7 mouse cellular contexts compared by ENCODE assay signal in the genomic region with DNA sequence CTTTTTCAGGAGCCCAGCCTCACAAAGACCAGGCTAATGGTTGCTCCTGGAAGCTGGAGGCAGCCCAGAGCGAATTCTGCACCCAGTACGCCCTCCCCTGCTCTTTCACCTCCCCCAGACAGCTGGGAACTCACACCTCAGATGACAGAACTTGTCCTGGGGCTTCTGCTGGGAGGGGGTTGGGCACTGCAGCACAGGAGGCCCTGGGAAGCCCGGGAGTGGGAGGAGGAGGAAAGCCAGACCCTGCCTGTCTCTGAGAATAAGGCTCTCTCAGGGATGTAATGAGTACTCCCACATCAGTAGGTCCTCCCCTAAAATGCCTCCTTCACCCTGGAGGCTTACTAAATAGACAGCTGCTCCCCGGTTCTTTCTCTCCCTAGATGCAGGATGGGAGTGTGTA. TPM values are rescaled to one million over a fixed set of nuclear protein-coding genes. Genes with fewer than 3 reads are reported as not detected.
DNase-seq lines count a peak whose midpoint lies in the region; ATAC-seq and TF ChIP-seq lines count a peak whose summit lies in the region.

No protein-coding gene starts in this region.

- peak; percentile 44; the same call in 1 of the 2 replicates for ATAC-seq in kidney, embryonic 15.5 days (replicated peaks; ENCODE audit: low FRiP score)
- ATAC-seq in intestine, embryonic 15.5 days, result peak; percentile 28; the same call in 1 of the 2 replicates

- H3K9ac ChIP-seq in kidney, embryonic 15.5 days, result 0 out of 2 replicates have a peak overlapping the region, but pooled peaks have one; percentile 7
- H3K9ac ChIP-seq in intestine, embryonic 15.5 days, result no peak overlapping the region; the same call in 1 of the 2 replicates

- H3K4me1 ChIP-seq in kidney, embryonic 15.5 days, result peaks cover 50% of the 10 kb centered on the region
- H3K4me1 ChIP-seq in testis, adult 2 months (ENCODE audit: control insufficient read depth, insufficient read depth, low read length), result peaks cover 26% of the 10 kb centered on the region
- H3K4me1 ChIP-seq in intestine, embryonic 15.5 days (replicated peaks), result peaks cover 28% of the 10 kb centered on the region

- TF ChIP-seq POLR2A in testis, adult 2 months (IDR thresholded peaks at IDR 0.05; ENCODE audit: control insufficient read depth, low read depth, low read length), result no peak

- peak overlapping the region; percentile 17 for H3K4me2 ChIP-seq in kidney, embryonic 15.5 days
- no peak overlapping the region for H3K4me2 ChIP-seq in intestine, embryonic 15.5 days (replicated peaks)

- H3K27ac ChIP-seq in kidney, embryonic 15.5 days, result peak overlapping the region; percentile 95
- H3K27ac ChIP-seq in testis, adult 2 months (ENCODE audit: control insufficient read depth, insufficient read depth, low read depth, low read length), result peak overlapping the region; percentile 42
- H3K27ac ChIP-seq in intestine, embryonic 15.5 days, result peak overlapping the region; percentile 79

- no peak for DNase-seq in kidney, adult 9 months
- no peak for DNase-seq in testis, postnatal 14 days (ENCODE audit: low spot score)
- no peak for DNase-seq in urinary bladder, postnatal 14 days (ENCODE audit: low spot score)
- DNase-seq in gastrocnemius, adult 18-20 months (ENCODE audit: low spot score), result no peak

- no peaks in the 10 kb centered on the region for H3K27me3 ChIP-seq in kidney, embryonic 15.5 days
- no peaks in the 10 kb centered on the region for H3K27me3 ChIP-seq in testis, adult 2 months (ENCODE audit: control insufficient read depth, insufficient read depth, low read length)
- no peaks in the 10 kb centered on the region for H3K27me3 ChIP-seq in intestine, embryonic 15.5 days (replicated peaks)

- peak overlapping the region; percentile 2; the same call in 1 of the 2 replicates for H3K4me3 ChIP-seq in kidney, embryonic 15.5 days (replicated peaks)
- no peak overlapping the region for H3K4me3 ChIP-seq in testis, adult 2 months (ENCODE audit: control insufficient read depth, low read depth, low read length)
- H3K4me3 ChIP-seq in intestine, embryonic 15.5 days (replicated peaks), result no peak overlapping the region

- WGBS in kidney, embryonic 15.5 days, result 20% methylated on average over 4 of the region's 4 CpGs
- WGBS in intestine, embryonic 15.5 days, result 40% methylated on average over 4 of the region's 4 CpGs

- TF ChIP-seq CTCF in testis, adult 2 months (IDR thresholded peaks at IDR 0.05; ENCODE audit: control insufficient read depth, insufficient read depth, insufficient replicate concordance, low read depth, low read length), result no peak

- peaks cover 24% of the 10 kb centered on the region for H3K36me3 ChIP-seq in kidney, embryonic 15.5 days
- H3K36me3 ChIP-seq in testis, adult 2 months (ENCODE audit: control insufficient read depth, insufficient read depth, low read length), result peaks cover 2% of the 10 kb centered on the region; the same call in 1 of the 2 replicates
- H3K36me3 ChIP-seq in intestine, embryonic 15.5 days, result no peaks in the 10 kb centered on the region; the same call in 1 of the 2 replicates

- no peaks in the 10 kb centered on the region for H3K9me3 ChIP-seq in kidney, embryonic 15.5 days (replicated peaks)
- H3K9me3 ChIP-seq in intestine, embryonic 15.5 days, result no peaks in the 10 kb centered on the region

RNA-seq across cellular contexts. Expression of a gene that starts 1.2 kb away (rescaled TPM):
- polyA plus RNA-seq in kidney, embryonic 15.5 days (2015; fragmentation: Nextera tagmentation; extraction: Ambion mirVana), result 83.5 and 101 TPM in 2 replicates
- polyA plus RNA-seq in testis, adult 2 months (2012; rRNA removed), result 36.3 and 43.1 TPM in 2 replicates
- 61.8 and 64.2 TPM in 2 replicates for polyA plus RNA-seq in intestine, embryonic 15.5 days (2015; fragmentation: Nextera tagmentation; extraction: Ambion mirVana)
- 10 to 100 TPM; 37.4 to 39.3 TPM for total RNA-seq in gastrocnemius, adult 18-20 months (2021)

RNA-seq across cellular contexts. Expression of a gene that starts 7.9 kb away (rescaled TPM):
- polyA plus RNA-seq in kidney, embryonic 15.5 days (2015; fragmentation: Nextera tagmentation; extraction: Ambion mirVana), result 12.1 and 13.7 TPM in 2 replicates
- polyA plus RNA-seq in testis, adult 2 months (2012; rRNA removed), result 103 and 106 TPM in 2 replicates
- 11.9 and 15.6 TPM in 2 replicates for polyA plus RNA-seq in intestine, embryonic 15.5 days (2015; fragmentation: Nextera tagmentation; extraction: Ambion mirVana)
- 10 to 100 TPM; 41.9 to 72.2 TPM for total RNA-seq in gastrocnemius, adult 18-20 months (2021)

RNA-seq across cellular contexts. Expression of a gene that starts 16.5 kb away (rescaled TPM):
- polyA plus RNA-seq in kidney, embryonic 15.5 days (2015; fragmentation: Nextera tagmentation; extraction: Ambion mirVana), result 60.8 and 64.3 TPM in 2 replicates
- polyA plus RNA-seq in testis, adult 2 months (2012; rRNA removed), result 135 and 142 TPM in 2 replicates
- polyA plus RNA-seq in intestine, embryonic 15.5 days (2015; fragmentation: Nextera tagmentation; extraction: Ambion mirVana), result 43.7 and 47.6 TPM in 2 replicates
- total RNA-seq in gastrocnemius, adult 18-20 months (2021), result 1 to 10 TPM; 3.5 to 3.7 TPM

RNA-seq across cellular contexts. Expression of a gene that starts 27.6 kb away (rescaled TPM):
- polyA plus RNA-seq in kidney, embryonic 15.5 days (2015; fragmentation: Nextera tagmentation; extraction: Ambion mirVana), result 7.4 and 8.7 TPM in 2 replicates
- 13.4 and 15.8 TPM in 2 replicates for polyA plus RNA-seq in testis, adult 2 months (2012; rRNA removed)
- polyA plus RNA-seq in intestine, embryonic 15.5 days (2015; fragmentation: Nextera tagmentation; extraction: Ambion mirVana), result 8.6 and 8.9 TPM in 2 replicates
- total RNA-seq in gastrocnemius, adult 18-20 months (2021), result 10 to 100 TPM; 20.0 to 23.5 TPM

RNA-seq across cellular contexts. Expression of a gene that starts 33.1 kb away (rescaled TPM):
- polyA plus RNA-seq in kidney, embryonic 15.5 days (2015; fragmentation: Nextera tagmentation; extraction: Ambion mirVana), result 0.42 and 0.46 TPM in 2 replicates
- polyA plus RNA-seq in testis, adult 2 months (2012; rRNA removed), result 0.17 TPM in 2 replicates
- polyA plus RNA-seq in intestine, embryonic 15.5 days (2015; fragmentation: Nextera tagmentation; extraction: Ambion mirVana), result 0.62 and 0.70 TPM in 2 replicates
- total RNA-seq in gastrocnemius, adult 18-20 months (2021), result not detected

Comparison
In these comparisons a context has a peak if more than half of its experiments do, and no peak if none do; other contexts are left out.
1. H3K27ac ChIP-seq: peak in every context shown above with its lines; median percentile 95 in kidney, embryonic 15.5 days; 79 in intestine, embryonic 15.5 days; 42 in testis, adult 2 months.